Mouse (Mus musculus): ENCODE results near the gene Foxi3. TPM values are rescaled to one million over a fixed set of nuclear protein-coding genes. Genes with fewer than 3 reads are reported as not detected.

The Foxi3 gene
- total RNA-seq (2017), result not detected in 2 replicates

DNA sequence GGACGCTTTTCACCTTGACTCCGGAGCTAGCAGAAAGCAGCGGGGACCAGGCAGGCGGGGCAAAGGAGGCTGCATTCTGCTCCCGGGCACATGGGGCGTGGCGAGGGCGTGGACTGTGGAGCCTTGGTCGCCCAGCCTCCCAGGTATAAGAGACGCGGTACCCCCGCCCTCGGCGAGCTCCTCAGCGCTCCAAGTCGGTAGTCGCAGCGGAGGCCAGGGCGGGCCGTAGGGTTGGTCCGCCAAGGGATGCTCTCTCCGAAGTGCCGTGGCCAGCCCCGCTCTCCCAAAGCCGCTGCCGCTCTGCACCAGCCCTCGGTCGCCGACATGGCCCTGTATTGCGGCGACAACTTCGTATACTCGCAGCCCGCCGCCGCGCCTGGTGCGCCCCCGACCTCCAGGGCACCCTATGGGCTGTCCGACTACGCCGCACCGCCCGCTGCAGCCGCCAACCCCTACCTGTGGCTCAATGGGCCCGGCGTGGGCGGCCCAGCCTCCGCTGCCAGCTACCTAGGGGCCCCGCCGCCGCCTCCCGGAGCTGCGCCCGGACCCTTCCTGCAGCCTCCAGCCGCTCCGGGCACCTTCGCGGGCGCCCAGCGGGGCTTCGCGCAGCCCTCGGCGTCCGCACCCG, at the start of gene Foxi3:
Foxi3 (plus strand) TSS at position 247 of the 628 bp plus-strand sequence.
- peak; percentile 42 for ATAC-seq (replicated peaks; ENCODE audit: low read depth, poor library complexity, severe bottlenecking)

DNA sequence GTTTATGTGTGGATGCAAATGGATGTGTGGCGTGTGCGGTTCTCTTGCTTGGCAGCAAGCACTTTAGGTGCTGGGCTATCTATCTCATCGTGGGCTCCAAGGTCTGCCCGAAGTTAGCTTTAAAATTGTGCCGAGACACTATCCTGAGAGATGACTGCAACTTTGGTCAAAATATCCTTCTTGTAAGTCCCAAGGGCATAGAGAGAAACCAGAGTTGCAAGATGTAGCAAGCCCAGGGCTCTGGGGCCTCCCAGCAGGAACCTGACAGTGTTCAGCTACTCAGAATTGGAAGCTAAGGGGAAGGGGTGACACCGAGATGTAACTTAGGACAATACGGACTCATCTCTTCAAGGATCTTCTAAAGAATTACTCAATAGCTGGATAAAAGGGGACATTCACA, 46.8 kb upstream of the Foxi3 start:
- no peak for ATAC-seq (replicated peaks; ENCODE audit: low read depth, poor library complexity, severe bottlenecking)

DNA sequence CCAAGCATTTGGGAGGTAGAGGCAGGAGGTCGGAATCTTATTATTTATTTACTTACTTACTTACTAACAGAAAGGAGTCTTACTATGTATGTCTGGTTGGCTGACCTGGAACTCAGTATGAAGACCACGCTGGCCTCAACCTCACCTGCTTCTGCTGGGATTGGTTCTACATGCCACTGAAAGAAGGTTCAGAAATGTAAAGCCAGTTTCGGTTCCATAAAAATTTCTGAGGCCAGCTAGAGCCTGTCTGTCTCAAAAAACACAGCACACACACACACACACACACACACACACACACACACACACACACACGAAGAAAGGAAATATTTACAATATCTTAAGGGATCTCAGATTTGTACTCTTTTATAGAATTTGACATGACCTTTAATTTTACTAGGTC, 46.0 kb upstream of the Foxi3 start:
- ATAC-seq (replicated peaks; ENCODE audit: low read depth, poor library complexity, severe bottlenecking), result no peak

DNA sequence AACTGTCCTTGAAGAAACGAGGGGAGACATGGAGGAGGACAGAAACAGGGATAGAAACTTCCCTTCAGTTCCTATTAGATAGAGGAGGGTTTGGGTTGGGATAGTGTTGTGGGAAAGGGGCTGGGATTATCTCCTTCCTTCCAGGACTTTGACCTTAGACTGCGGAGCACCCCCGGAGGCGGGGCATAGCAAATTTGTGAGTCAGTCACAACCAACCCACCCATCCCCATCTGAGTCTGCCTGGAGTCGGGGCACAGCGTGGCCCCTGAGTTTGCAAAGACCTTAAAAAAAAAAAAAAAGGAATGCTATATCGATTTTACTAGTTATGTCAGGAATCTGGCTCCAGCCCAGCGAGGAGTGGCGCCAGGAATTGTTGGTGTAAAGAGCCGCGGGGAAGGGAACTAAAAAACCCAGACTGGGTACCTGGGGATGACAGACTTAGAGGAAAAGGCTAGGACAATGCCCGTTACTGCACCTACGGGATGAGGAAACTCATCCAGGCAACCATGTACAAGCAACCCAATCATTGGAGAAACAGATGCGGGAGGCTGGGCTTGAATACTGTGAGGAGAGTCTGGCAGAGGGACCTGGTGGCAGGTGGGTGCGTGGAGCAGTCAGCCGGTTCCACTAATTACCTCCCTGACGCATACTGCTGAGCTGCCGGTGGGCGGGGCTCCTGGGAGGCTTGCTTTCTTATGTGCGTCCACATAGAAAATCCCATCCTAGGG, 44.5 kb upstream of the Foxi3 start:
- ATAC-seq (replicated peaks; ENCODE audit: low read depth, poor library complexity, severe bottlenecking), result 0 out of 2 replicates have a peak, but pooled peaks have one; percentile 28

DNA sequence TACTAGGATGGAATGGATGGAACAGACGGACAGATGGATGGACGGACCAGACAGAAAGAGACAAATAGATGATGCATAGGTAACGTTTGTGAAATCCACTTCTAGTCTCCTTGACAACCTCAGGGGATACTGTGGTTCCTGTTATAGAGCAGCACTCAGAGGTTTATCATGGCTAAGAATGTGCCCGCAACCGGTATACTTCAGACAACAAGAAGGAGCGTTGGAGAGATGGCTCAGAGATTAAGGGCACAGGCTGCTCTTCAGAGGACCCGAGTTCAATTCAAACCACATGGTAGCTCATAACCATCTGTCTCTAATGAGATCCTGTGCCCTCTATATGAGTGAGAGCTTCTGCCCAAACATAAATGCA, 44.0 kb upstream of the Foxi3 start:
- ATAC-seq (replicated peaks; ENCODE audit: low read depth, poor library complexity, severe bottlenecking), result no peak

DNA sequence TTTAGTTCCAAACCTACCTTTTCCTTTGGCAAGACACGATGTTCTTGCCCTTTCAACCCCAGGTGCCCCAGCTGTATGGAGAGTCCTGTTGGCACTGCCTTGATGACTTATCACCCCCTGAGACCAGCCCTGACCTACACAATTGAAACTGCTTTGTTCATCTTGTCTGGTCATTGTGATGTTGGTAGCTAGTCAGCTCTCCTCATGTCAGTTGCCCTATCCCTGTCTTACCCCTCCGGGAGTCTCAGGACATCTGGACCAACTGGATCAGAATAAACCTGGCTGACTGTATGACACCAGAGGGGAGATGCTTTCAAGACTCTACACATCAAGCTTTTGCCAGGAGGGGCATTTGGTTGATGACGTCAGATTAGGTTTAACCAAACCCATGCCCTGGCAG, 37.5 kb upstream of the Foxi3 start, which contains the start of gene Tex37:
Tex37 (minus strand) TSS at position 101 of the 400 bp plus-strand sequence.
- no peak for ATAC-seq (replicated peaks; ENCODE audit: low read depth, poor library complexity, severe bottlenecking)

DNA sequence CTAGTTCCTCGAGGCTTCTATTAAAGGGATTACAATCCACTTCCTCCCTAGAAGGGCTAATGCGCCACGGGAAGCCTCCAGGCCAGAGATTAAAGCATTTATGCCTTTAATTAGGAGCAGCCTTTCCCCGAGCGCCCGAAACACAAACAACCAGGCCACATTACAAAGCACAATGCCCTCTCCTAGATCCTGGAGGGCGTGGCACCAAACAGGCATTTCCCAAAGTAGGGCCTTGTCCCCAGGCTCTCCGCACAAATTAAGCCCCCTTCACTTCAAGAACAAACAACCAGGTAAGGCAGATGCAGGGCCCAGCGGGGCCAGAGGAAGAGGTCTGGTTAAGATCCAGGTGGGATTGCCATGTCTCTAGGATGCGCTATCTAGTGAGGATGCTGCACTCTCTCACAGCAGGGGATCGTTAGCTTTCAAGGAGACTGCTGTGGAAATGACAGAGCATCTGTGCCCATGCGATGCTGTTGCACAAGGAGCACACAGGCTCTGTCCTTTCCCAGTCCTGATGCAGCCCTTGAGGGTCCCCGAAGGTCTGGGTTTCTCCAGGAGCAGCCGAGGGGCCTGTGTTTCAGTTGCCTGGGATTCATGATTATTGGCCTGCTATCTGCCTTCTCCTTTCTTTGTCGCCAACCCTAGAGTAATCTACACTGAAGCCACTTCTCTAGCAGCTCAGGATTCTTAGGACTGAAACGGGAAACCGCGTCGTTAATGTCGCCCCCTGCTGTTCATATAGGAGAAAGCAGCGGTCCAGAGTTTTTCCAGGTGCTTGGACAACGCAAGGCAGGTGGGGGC, 34.9 kb upstream of the Foxi3 start:
- peak; percentile 83 for ATAC-seq (replicated peaks; ENCODE audit: low read depth, poor library complexity, severe bottlenecking)

DNA sequence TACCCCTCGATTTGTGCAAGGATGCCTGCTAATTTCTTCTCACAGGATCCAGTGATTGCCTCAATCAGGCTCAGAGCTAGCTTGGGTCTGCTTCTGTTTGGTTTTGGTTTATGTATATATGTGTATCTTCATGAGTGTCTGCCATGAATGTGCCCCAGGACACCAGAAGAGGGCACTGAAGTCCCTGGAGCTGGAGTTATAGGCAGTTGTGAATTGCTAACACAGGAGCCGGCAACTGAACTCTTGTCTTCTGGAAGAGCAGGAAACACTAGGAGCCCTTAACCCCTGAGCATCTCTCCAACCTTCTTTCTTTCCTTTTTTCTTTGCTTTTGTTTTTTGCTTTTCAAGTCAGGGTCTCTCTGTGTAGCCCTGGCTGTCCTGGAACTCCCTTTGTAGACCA, 24.5 kb upstream of the Foxi3 start:
- ATAC-seq (replicated peaks; ENCODE audit: low read depth, poor library complexity, severe bottlenecking), result no peak

DNA sequence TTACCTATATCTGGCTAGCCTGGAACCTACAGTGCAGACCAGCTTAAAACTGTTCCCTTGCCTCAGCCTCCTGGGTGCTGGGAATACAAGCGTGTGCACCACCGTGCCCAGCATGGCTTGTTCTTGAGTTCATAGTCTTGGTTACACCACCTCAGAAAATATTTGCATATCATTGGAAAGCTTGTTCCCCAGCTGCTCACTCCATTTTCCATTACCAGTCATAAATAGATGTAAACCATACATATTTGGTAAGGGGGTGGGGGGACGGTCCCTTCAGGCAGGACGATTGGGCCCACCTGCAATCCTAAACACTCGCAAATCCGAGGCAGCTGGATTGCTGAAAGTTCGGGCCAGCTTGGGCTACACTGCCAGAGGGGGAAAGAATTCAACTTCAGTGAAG, 3.1 kb upstream of the Foxi3 start:
- ATAC-seq (replicated peaks; ENCODE audit: low read depth, poor library complexity, severe bottlenecking), result no peak

DNA sequence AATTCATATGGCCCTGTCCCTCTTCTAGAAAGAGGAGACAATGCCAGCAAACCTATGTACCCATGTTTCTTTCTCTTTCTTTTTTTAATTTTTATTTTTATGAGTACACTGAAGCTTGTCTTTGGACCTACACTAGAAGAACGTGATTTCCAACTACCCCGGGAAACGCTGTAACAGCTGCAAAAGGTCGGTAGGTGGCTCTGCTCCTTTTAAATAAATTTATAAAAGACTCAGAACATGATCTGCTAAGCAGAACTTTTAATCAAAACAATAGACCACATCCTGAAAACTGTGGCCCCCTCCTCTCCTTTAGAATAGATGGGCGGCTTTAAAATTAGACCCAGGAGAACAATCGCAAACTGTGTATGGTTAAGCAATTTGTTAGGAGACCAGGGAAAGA, 2.3 kb upstream of the Foxi3 start:
- ATAC-seq (replicated peaks; ENCODE audit: low read depth, poor library complexity, severe bottlenecking), result no peak; the same call in 1 of the 2 replicates

DNA sequence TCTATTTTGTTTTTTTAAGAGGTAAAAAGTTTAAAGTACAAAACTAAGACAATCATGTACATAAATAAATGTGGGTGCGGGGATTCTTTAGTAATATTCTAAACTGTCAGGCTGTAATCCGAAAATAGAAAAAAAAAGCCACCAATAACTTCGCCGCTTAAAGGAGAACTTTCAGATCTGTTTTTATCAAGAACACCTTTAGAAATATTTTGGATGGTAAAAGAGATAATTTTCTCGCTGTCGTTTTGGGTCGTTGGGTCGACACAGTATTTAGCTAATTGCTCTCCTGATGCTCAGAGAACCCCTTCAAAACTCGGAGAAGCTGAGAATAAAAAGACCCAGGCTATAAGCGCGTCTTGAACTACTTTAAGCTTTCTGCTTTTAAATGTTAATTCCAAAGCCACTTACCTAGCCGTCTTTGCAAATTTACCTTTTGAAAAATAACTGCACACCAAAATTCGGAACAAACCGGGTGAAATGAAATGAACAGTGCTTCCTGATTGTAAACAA, 985 bp upstream of the Foxi3 start:
- no peak for ATAC-seq (replicated peaks; ENCODE audit: low read depth, poor library complexity, severe bottlenecking)

DNA sequence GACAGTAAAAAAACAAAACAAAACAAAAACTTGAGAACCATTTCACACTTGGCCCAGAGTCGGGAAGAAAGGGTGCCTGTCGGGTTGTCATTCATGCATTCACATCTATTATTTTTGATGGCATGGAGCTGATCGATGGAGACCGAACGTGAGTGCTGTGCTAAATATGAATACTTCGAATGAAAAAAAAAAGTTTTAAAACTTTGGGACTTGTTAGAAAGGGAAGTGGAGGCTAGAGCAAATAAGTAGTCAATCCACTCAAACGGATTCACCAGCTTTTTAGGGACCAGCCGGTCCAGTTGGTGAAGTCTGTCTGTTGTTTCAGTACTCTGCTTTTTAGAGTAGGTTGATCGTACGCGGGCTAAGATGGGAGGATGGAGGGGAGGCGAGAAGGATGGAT, 490 bp upstream of the Foxi3 start:
- no peak for ATAC-seq (replicated peaks; ENCODE audit: low read depth, poor library complexity, severe bottlenecking)

DNA sequence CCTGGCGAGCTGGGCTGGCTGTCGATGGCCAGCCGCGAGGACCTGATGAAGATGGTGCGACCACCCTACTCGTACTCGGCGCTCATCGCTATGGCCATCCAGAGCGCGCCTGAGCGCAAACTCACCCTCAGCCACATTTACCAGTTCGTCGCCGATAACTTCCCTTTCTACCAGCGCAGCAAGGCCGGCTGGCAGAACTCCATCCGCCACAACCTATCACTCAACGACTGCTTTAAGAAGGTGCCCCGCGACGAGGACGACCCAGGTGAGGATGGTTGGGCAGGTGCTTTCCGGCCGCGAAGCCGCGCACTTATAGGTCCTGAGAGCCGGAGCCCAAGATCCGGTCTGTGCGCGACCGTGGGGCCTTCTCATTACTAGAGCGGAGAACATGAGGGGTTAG, 605 bp downstream of the Foxi3 start:
- no peak; the same call in 1 of the 2 replicates for ATAC-seq (replicated peaks; ENCODE audit: low read depth, poor library complexity, severe bottlenecking)

DNA sequence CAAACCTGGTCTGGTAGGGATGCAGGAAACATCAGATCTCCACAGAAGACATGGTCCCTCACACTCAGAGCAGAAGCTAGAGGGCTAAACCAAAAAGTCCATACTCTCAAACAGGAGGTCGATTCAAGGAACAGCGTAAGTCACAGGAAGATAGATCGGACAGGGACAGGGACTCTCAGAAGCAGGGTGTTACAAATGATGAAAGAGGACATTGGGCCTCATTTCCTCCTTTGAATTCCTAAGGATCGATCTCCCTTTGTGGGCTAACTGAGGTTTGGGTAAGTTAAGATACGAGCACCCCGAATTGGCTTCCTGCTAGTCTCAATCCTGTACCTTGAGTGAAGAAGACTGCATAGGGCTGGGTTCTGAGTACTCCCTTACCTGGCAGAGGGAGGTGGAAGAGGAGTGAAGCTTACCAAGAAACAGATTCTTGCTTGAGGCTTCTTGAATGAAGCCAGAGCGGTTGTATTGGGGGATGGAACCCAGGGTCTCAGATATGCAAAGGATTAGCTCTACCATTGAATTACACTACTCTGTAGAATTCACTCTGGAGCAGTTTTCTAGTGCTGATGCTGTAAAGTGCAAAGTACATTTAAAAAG, 1.1 kb downstream of the Foxi3 start:
- no peak for ATAC-seq (replicated peaks; ENCODE audit: low read depth, poor library complexity, severe bottlenecking)

DNA sequence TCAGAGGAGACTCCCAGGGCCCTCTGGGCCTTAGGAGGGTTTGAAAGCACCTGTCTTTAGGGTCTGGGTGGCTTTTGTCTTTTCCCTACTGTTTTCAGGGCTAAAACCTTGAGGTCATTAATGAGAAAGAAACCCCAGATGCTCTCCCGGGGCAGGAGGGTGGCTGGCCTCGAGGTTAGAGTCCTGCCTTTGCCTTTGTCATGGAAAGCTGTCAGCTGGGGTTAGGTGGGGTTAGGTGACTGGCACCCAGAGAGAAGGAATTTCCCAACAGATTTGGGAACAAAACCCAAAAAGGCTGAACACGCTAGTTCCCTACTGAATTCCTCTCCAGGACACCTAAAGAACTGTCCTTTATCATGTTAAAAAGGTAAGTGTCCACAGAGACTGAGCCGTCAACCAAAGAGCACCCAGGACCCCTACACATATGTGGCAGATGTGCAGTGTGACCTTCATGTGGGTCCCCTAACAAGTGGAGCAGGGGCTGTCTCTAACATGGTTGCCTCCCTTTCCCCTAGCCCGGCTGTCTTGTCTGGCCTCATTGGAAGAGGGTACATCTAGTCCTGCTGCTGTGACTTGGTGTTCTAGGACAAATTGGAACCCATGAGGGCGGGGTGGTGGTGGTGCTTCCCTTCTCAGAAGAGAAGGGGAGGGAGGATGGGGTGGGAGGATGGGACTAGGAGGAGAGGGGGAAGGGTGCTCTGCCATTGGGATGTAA, 7.9 kb downstream of the Foxi3 start:
- no peak for ATAC-seq (replicated peaks; ENCODE audit: low read depth, poor library complexity, severe bottlenecking)

DNA sequence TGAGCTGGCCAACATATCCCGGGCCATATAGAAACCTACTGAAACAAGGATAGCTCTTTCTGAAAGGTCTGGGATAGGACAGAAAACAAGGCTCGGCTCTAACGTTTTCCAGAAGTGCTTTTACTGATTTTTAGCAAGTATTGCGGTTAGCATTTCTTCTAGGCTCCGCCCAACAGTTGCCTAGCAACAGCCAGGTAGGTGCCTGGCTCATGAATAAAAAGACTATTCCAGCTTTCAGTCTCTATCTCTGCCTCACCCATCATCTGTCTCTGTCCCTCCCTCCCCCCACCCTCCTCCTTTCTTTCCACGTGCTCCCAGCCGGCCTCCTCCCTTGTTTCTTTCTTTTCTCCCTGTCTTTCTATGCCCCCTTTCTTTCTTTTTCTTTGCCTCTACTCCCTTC, 9.4 kb downstream of the Foxi3 start:
- no peak for ATAC-seq (replicated peaks; ENCODE audit: low read depth, poor library complexity, severe bottlenecking)

DNA sequence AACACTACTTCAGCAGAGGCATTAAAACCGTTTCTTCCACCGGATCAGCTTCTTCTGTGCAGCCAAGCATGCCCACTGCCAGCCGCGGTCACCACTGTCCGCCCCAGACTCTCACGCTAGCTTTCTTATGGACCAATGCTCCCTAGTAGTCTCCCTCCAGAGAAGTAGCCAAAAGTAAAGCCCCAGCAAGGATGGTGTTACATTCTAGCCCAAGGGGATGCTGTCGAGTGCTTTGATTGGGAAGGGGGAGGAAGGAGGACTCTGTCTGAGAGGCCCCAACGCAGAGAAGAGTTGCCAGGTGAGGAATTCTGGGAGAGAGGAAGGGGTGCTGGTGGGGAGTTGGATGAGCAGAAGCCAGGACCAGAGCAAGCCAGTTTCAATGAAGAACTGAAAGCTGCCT, 11.1 kb downstream of the Foxi3 start:
- 0 out of 2 replicates have a peak, but pooled peaks have one; percentile 32 for ATAC-seq (replicated peaks; ENCODE audit: low read depth, poor library complexity, severe bottlenecking)

DNA sequence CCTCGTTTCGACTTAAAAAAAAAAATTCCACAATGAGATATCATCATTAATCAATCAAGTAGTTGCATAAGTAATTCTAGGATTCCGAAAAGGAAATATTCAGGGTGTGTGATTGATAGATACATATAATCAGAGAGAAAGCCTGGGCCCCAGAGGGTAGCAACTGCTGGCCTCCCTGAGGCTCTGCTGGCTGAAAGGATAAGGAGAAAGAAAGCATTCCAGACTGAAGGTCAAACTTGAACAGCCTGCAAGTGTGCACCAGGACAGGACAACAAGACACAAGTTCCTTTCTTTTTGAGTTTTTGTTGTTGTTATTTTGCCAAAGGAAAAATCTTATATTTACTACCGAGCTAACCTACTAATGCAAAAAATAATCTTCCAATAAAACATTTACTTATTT, 12.0 kb downstream of the Foxi3 start:
- ATAC-seq (replicated peaks; ENCODE audit: low read depth, poor library complexity, severe bottlenecking), result no peak

DNA sequence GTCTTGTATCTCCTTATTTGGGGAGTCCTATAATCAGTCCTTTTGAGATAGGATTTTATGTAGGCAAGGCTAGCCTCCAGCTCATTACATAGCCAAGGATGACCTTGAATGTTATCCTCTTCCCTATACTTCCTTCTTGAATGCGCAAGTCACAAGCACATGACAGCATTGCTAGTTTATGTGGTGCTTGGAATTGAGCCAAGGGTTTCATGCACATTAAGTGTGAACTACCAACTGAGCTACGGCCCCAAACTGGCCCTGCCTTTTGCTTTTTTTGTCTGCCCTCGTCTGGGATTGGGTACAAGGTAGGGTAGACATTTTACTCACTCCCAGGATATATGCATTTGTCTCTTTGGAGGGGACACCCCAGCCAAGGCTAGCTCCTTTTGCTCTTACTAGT, 16.7 kb downstream of the Foxi3 start:
- ATAC-seq (replicated peaks; ENCODE audit: low read depth, poor library complexity, severe bottlenecking), result no peak

DNA sequence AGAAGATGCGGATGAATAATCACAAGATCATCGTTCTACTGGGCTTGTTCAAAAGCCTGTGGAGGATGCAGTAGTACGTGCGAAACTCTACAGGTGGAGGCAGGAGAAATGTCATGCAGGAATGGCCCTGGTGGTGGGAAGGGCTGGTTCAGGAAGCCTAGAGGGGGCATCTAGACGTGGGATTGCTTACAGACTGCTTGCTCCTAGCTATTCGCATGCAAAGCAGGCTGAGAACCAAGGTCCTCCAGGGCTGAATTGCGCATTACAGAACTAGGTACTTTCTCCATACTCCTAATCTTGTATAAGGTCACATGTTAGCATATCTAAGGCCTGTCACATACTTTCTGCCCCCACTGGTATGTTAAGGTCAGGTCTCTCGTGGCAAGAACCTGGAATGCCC, 24.7 kb downstream of the Foxi3 start:
- ATAC-seq (replicated peaks; ENCODE audit: low read depth, poor library complexity, severe bottlenecking), result no peak
